Mouse (Mus musculus) cortical plate, adult 2 months (tissue): ENCODE measurements around the gene Cradd.

Experiments used
- CTCF ChIP-seq: fragments of 200-500 bp; IDR thresholded peaks from 2 replicates; pipeline ENCODE4 v1.5.1; 2011; ENCODE audit warnings: mild to moderate bottlenecking, control low read depth, low read length; ENCODE audit not compliant: insufficient read depth; ENCODE audit errors: extremely low read depth
- POLR2A ChIP-seq: fragments of 200-500 bp; IDR thresholded peaks from 2 replicates; pipeline ENCODE4 v1.6.1; 2011; ENCODE audit warnings: mild to moderate bottlenecking, low read length, control low read depth; ENCODE audit not compliant: insufficient read depth; ENCODE audit errors: extremely low read depth

GRCm38 (mm10) chr10:95298504-95298903, 25.4 kb downstream of the Cradd start:
- TF ChIP-seq POLR2A (no peak), CTCF (no peak)
